ENCODE assay signal across 15 mouse cellular contexts in genomic region chr1:19951050-19951679, GRCm38 (mm10).
DNase-seq lines count a peak whose midpoint lies in the region; ATAC-seq and TF ChIP-seq lines count a peak whose summit lies in the region.
"Had no signal": no experiment of that assay in that cellular context is flagged by ENCODE, and none has a peak within 500 bp of the region (broad histone marks: within the 10 kb centered on the region; RNA-seq: fewer than 3 reads in every experiment).

No protein-coding gene starts in this region.

- H3K4me2 ChIP-seq in kidney, embryonic 15.5 days = peak overlapping the region; percentile 43
- no peak overlapping the region for H3K4me2 ChIP-seq in embryonic facial prominence, embryonic 11.5 days (ENCODE audit: low read depth, low read length)
- H3K4me2 ChIP-seq in hindbrain, postnatal 0 days (ENCODE audit: low read depth, low read length) = peak overlapping the region; percentile 39
- H3K4me2 ChIP-seq in neural tube, embryonic 12.5 days (replicated peaks) = peak overlapping the region; percentile 47
- no peak overlapping the region for H3K4me2 ChIP-seq in liver, embryonic 12.5 days
- H3K4me2 ChIP-seq: lung, embryonic 15.5 days had no signal

- no peaks in the 10 kb centered on the region for H3K9me3 ChIP-seq in kidney, embryonic 15.5 days (replicated peaks)
- H3K9me3 ChIP-seq in embryonic facial prominence, embryonic 11.5 days (replicated peaks; ENCODE audit: control insufficient read depth, low read length) = no peaks in the 10 kb centered on the region
- no peaks in the 10 kb centered on the region for H3K9me3 ChIP-seq in hindbrain, postnatal 0 days (ENCODE audit: low read length)
- H3K9me3 ChIP-seq in neural tube, embryonic 12.5 days = no peaks in the 10 kb centered on the region
- H3K9me3 ChIP-seq in liver, embryonic 12.5 days (replicated peaks) = no peaks in the 10 kb centered on the region
- no peaks in the 10 kb centered on the region for H3K9me3 ChIP-seq in heart, embryonic 10.5 days
- H3K9me3 ChIP-seq: lung, embryonic 15.5 days had no signal

- no peak for DNase-seq in kidney, adult 11 months
- peak; percentile 59 for DNase-seq in embryonic facial prominence, embryonic 11.5 days (ENCODE audit: low spot score)
- no peak for DNase-seq in hindbrain, postnatal 0 days (ENCODE audit: low spot score)
- no peak for DNase-seq in right cerebral cortex, postnatal 14 days
- DNase-seq in heart, embryonic 10.5 days (ENCODE audit: low spot score) = no peak
- DNase-seq: cerebellum, postnatal 10 days; gastrocnemius, postnatal 10 days; kidney, adult 2 months; layer of hippocampus, adult 9-11 months; left cerebral cortex, postnatal 4 days; thymus, postnatal 14 days had no signal

- H3K4me3 ChIP-seq in kidney, embryonic 15.5 days (replicated peaks) = no peak overlapping the region
- no peak overlapping the region for H3K4me3 ChIP-seq in embryonic facial prominence, embryonic 11.5 days (ENCODE audit: low read depth, low read length)
- H3K4me3 ChIP-seq in hindbrain, postnatal 0 days (ENCODE audit: low read length) = no peak overlapping the region
- H3K4me3 ChIP-seq in neural tube, embryonic 12.5 days = no peak overlapping the region
- no peak overlapping the region for H3K4me3 ChIP-seq in liver, embryonic 12.5 days
- H3K4me3 ChIP-seq in heart, embryonic 10.5 days = no peak overlapping the region
- H3K4me3 ChIP-seq: lung, embryonic 15.5 days had no signal

- H3K4me1 ChIP-seq in kidney, embryonic 15.5 days = 0 out of 2 replicates have a peak, but pooled peaks cover 3% of the 10 kb centered on the region
- no peaks in the 10 kb centered on the region for H3K4me1 ChIP-seq in embryonic facial prominence, embryonic 11.5 days (ENCODE audit: control insufficient read depth, insufficient read depth, low read length)
- no peaks in the 10 kb centered on the region for H3K4me1 ChIP-seq in hindbrain, postnatal 0 days (ENCODE audit: insufficient read depth, low read length)
- peaks cover 3% of the 10 kb centered on the region; the same call in 1 of the 2 replicates for H3K4me1 ChIP-seq in neural tube, embryonic 12.5 days
- no peaks in the 10 kb centered on the region for H3K4me1 ChIP-seq in liver, embryonic 12.5 days
- H3K4me1 ChIP-seq in heart, embryonic 10.5 days = no peaks in the 10 kb centered on the region
- H3K4me1 ChIP-seq: lung, embryonic 15.5 days had no signal

- no peak overlapping the region for H3K9ac ChIP-seq in kidney, embryonic 15.5 days
- no peak overlapping the region for H3K9ac ChIP-seq in embryonic facial prominence, embryonic 11.5 days (replicated peaks; ENCODE audit: low read length)
- H3K9ac ChIP-seq in hindbrain, postnatal 0 days (replicated peaks; ENCODE audit: low read length) = no peak overlapping the region
- H3K9ac ChIP-seq in neural tube, embryonic 12.5 days = no peak overlapping the region
- H3K9ac ChIP-seq in liver, embryonic 12.5 days = no peak overlapping the region
- H3K9ac ChIP-seq: lung, embryonic 15.5 days had no signal

- H3K27ac ChIP-seq in kidney, embryonic 15.5 days = no peak overlapping the region
- no peak overlapping the region for H3K27ac ChIP-seq in embryonic facial prominence, embryonic 11.5 days (replicated peaks; ENCODE audit: low read depth, low read length)
- H3K27ac ChIP-seq in hindbrain, postnatal 0 days = no peak overlapping the region
- no peak overlapping the region for H3K27ac ChIP-seq in neural tube, embryonic 12.5 days
- H3K27ac ChIP-seq in liver, embryonic 12.5 days = no peak overlapping the region
- H3K27ac ChIP-seq in heart, embryonic 10.5 days = no peak overlapping the region
- H3K27ac ChIP-seq: lung, embryonic 15.5 days had no signal

- no peak for TF ChIP-seq CTCF in hindbrain, postnatal 0 days (IDR thresholded peaks at IDR 0.05; ENCODE audit: low read depth)

- peak; percentile 86 for ATAC-seq in kidney, embryonic 15.5 days (replicated peaks; ENCODE audit: low FRiP score)
- peak; percentile 92 for ATAC-seq in embryonic facial prominence, embryonic 11.5 days (replicated peaks; ENCODE audit: insufficient number of reproducible peaks, low FRiP score, low TSS enrichment, low read depth)
- no peak for ATAC-seq in hindbrain, postnatal 0 days
- ATAC-seq in neural tube, embryonic 12.5 days (ENCODE audit: low FRiP score, low read depth) = peak; percentile 97
- no peak for ATAC-seq in liver, embryonic 12.5 days

- H3K27me3 ChIP-seq in kidney, embryonic 15.5 days = no peaks in the 10 kb centered on the region
- H3K27me3 ChIP-seq in embryonic facial prominence, embryonic 11.5 days (ENCODE audit: control insufficient read depth, insufficient read depth, low read length) = no peaks in the 10 kb centered on the region
- H3K27me3 ChIP-seq in hindbrain, postnatal 0 days (ENCODE audit: insufficient read depth, low read length) = no peaks in the 10 kb centered on the region
- H3K27me3 ChIP-seq in neural tube, embryonic 12.5 days (replicated peaks) = no peaks in the 10 kb centered on the region
- no peaks in the 10 kb centered on the region for H3K27me3 ChIP-seq in liver, embryonic 12.5 days (replicated peaks)
- no peaks in the 10 kb centered on the region for H3K27me3 ChIP-seq in heart, embryonic 10.5 days (ENCODE audit: insufficient read depth, poor library complexity, severe bottlenecking)
- H3K27me3 ChIP-seq: lung, embryonic 15.5 days had no signal

- no peaks in the 10 kb centered on the region for H3K36me3 ChIP-seq in kidney, embryonic 15.5 days
- H3K36me3 ChIP-seq in embryonic facial prominence, embryonic 11.5 days (replicated peaks; ENCODE audit: control insufficient read depth, insufficient read depth, low read depth, low read length) = no peaks in the 10 kb centered on the region
- no peaks in the 10 kb centered on the region for H3K36me3 ChIP-seq in hindbrain, postnatal 0 days (ENCODE audit: insufficient read depth, low read length)
- H3K36me3 ChIP-seq in neural tube, embryonic 12.5 days = no peaks in the 10 kb centered on the region
- no peaks in the 10 kb centered on the region for H3K36me3 ChIP-seq in liver, embryonic 12.5 days
- H3K36me3 ChIP-seq in heart, embryonic 10.5 days = no peaks in the 10 kb centered on the region
- H3K36me3 ChIP-seq: lung, embryonic 15.5 days had no signal

- 30% methylated on average over 7 of the region's 7 CpGs for WGBS in kidney, embryonic 15.5 days
- 6% methylated on average over 7 of the region's 7 CpGs for WGBS in embryonic facial prominence, embryonic 11.5 days
- 12% methylated on average over 7 of the region's 7 CpGs for WGBS in hindbrain, postnatal 0 days
- WGBS in neural tube, embryonic 12.5 days = 12% methylated on average over 7 of the region's 7 CpGs
- 62% methylated on average over 7 of the region's 7 CpGs for WGBS in liver, embryonic 12.5 days (ENCODE audit: insufficient replicate concordance)
- 46% methylated on average over 7 of the region's 7 CpGs for WGBS in heart, embryonic 10.5 days

Comparison
In these comparisons a context has a peak if more than half of its experiments do, and no peak if none do; other contexts are left out.
1. ATAC-seq: peak in kidney, embryonic 15.5 days (single experiment), embryonic facial prominence, embryonic 11.5 days (single experiment) and neural tube, embryonic 12.5 days (single experiment); none in hindbrain, postnatal 0 days (single experiment) and liver, embryonic 12.5 days (single experiment).
2. H3K4me2 ChIP-seq: peak in kidney, embryonic 15.5 days (single experiment), hindbrain, postnatal 0 days (single experiment) and neural tube, embryonic 12.5 days (single experiment); none in embryonic facial prominence, embryonic 11.5 days (single experiment) and liver, embryonic 12.5 days (single experiment).